Mouse (Mus musculus): ENCODE data around the gene Asxl1. TPM values are rescaled to one million over a fixed set of nuclear protein-coding genes. Genes with fewer than 3 reads are reported as not detected.

Asxl1 gene
- polyA plus RNA-seq, 1 experiment from 2014 or later, result 7.4 TPM

DNA sequence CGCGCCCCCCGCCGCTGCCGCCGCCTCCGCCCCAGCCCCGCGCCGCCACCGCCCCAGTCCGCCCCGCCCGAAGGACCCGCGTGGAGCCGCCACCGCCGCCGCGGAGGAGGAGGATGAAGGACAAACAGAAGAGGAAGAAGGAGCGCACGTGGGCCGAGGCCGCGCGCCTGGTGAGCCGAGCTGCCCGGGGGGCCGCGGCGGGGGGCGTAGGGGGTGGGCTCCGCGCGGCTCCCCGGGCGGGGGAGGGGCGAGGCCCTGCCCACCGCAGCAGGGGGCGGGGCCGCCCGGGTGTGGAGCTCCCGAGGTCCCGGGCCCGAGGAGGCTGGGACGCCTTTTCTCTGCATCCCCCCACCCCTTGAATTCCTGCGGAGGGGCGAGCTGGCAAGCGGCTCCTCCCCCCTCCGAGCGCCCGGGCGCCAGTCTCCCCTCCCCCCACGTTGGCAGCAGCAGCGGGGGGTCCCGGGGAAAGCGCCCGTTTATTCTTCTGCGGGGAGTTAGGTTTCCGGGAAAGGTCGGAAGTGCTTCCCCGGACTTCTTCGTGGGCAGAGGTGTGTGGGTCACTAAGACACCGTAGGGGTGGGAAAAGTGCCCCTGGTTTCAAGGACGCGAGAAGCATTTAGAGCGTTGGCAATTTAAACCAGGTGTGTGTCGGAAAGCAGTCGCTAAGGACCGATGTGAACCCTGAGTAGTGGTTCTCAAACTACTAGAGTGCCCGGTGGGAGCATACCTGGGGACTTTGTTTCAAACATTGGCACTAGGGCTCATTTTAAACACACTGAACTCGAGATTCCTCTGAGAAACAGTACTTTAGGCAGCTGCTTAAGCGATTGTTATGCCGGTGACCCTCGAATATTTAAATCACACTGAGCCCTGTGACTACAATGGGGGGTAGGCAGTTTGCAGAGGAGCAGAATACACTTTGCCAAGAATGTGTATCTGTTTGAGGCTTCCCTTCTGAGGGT lies 873 bp downstream of the Asxl1 start:
- Histone ChIP-seq H3K4me1 (replicated peaks; ENCODE audit: control insufficient read depth, insufficient read depth, low read length) (peaks cover 16% of the 10 kb centered on the region), H3K9me3 (ENCODE audit: control insufficient read depth) (no peaks in the 10 kb centered on the region), H3K4me2 (replicated peaks; ENCODE audit: low read depth) (peak overlapping the region; percentile 85), H3K4me3 (ENCODE audit: low read depth, low read length) (peak overlapping the region; percentile 97), H3K36me3 (ENCODE audit: control insufficient read depth, insufficient read depth) (no peaks in the 10 kb centered on the region), H3K27ac (ENCODE audit: low read depth, low read length) (peak overlapping the region; percentile 98), H3K9ac (ENCODE audit: low read depth, low read length) (peak overlapping the region; percentile 93), H3K27me3 (replicated peaks; ENCODE audit: control insufficient read depth, insufficient read depth, low read length) (no peaks in the 10 kb centered on the region)
- under 1% methylated on average over 31 of the region's 76 CpGs for WGBS
- peak; percentile 9; the same call in 1 of the 2 replicates for ATAC-seq
- no peak for TF ChIP-seq CTCF (IDR thresholded peaks at IDR 0.05; ENCODE audit: low read depth)

DNA sequence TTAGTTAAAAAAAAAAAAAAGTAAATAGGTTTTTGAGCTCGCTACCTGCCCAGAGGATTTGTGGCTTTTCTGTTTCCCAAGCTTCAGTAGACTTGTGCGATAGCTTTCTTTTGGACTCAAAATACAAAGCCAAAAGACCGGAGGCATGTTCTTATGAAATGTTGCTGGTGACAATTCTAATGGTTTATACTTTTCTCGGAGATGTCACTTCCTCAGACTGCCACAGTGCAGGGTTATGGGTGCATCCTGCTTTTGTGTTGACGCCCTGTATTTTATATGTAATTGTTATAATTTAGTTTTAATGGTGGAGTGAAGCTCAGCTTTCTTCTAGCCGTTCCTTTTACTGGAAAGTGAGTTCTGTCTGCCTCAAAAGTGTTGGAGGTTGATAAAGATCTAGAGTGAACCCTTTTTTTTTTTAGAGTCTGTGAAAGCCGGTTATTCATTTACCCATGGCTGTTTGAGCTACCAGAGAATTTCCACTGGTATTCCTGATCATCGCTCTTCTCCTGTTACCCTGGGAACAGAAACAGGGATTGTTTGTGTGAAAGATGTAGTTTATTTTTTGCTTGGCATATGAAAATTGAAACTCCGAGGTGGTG lies 1.7 kb downstream of the Asxl1 start:
- no peak for ATAC-seq
- peak overlapping the region; percentile 98 for H3K27ac ChIP-seq (ENCODE audit: low read depth, low read length)
- H3K4me1 ChIP-seq (replicated peaks; ENCODE audit: control insufficient read depth, insufficient read depth, low read length), result peaks cover 16% of the 10 kb centered on the region
- H3K27me3 ChIP-seq (replicated peaks; ENCODE audit: control insufficient read depth, insufficient read depth, low read length), result no peaks in the 10 kb centered on the region
- no peak for TF ChIP-seq CTCF (IDR thresholded peaks at IDR 0.05; ENCODE audit: low read depth)
- peak overlapping the region; percentile 97 for H3K4me3 ChIP-seq (ENCODE audit: low read depth, low read length)
- under 1% methylated on average over 9 of the region's 9 CpGs for WGBS
- no peaks in the 10 kb centered on the region for H3K36me3 ChIP-seq (ENCODE audit: control insufficient read depth, insufficient read depth)
- no peaks in the 10 kb centered on the region for H3K9me3 ChIP-seq (ENCODE audit: control insufficient read depth)
- peak overlapping the region; percentile 93 for H3K9ac ChIP-seq (ENCODE audit: low read depth, low read length)
- H3K4me2 ChIP-seq (replicated peaks; ENCODE audit: low read depth), result peak overlapping the region; percentile 85

DNA sequence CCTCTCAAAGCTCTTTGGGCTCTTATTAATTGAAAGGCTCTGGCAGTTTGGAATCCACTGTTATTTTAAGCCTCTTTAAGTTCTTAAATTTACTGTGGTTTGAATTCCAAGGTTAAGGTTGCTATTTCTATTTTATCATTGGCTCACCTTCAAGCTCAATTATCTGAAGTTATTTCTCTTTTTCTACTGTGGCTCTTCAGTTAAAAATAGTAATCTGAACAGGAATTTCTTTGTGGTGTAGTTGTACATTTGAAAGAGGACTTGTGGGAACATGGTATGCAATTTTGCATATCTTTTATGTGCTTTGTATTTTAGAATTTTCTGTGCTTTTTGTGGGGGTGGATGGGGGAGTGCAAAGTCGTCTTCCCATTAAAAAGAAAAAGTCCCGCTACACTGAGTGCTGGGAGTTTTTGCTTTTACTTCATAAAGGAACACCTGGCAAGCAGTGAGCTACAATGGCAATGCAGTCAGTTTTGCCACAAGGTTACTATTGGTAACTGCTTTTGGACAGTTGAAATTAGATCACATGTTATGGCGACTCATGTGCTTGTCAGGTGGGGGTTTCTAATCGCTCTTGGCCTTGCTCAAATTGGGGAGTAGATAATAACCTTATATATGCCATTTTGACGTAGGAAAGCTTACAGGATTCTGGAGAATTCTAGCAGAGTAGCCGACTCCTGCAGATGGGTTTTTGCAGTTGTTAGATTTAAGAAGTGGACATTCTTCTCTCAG lies 2.6 kb downstream of the Asxl1 start:
- H3K4me3 ChIP-seq (ENCODE audit: low read depth, low read length), result no peak overlapping the region
- no peak for ATAC-seq
- no peaks in the 10 kb centered on the region for H3K27me3 ChIP-seq (replicated peaks; ENCODE audit: control insufficient read depth, insufficient read depth, low read length)
- H3K9me3 ChIP-seq (ENCODE audit: control insufficient read depth), result no peaks in the 10 kb centered on the region
- WGBS, result 39% methylated on average over 6 of the region's 6 CpGs
- H3K27ac ChIP-seq (ENCODE audit: low read depth, low read length), result no peak overlapping the region
- peak overlapping the region; percentile 85 for H3K4me2 ChIP-seq (replicated peaks; ENCODE audit: low read depth)
- TF ChIP-seq CTCF (IDR thresholded peaks at IDR 0.05; ENCODE audit: low read depth), result no peak
- peaks cover 16% of the 10 kb centered on the region for H3K4me1 ChIP-seq (replicated peaks; ENCODE audit: control insufficient read depth, insufficient read depth, low read length)
- H3K9ac ChIP-seq (ENCODE audit: low read depth, low read length), result no peak overlapping the region
- peaks cover 6% of the 10 kb centered on the region; the same call in 1 of the 2 replicates for H3K36me3 ChIP-seq (ENCODE audit: control insufficient read depth, insufficient read depth)

DNA sequence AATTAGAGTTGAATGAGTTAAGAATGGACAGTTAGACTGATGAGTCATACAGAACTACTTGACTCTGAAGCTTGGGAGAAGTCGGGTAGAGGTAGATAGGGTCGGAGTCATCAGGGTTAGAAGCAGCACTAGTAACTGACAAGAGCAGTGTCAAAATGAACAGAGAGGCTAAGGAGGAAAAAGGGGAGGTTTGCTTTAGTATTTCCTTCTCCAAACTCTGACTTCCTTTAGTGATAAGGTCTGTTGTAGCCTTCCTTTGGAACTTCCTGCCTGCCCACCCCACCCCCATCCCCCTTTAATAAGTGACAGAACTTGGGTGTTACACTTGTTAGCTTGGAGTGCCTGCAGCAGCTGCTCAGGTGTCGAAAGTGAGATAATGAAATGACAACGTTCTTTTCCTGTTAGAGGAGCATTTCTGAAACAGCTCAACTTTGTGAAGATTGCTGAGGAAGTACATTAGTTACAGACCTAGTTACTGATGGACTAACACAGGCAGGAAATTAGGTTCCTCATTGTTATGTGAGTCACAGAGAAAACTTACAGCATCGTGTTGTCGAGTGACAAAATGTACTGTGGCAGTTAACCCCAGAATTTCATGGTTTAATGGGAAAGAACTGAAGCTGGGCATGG lies 5.0 kb downstream of the Asxl1 start:
- peaks cover 21% of the 10 kb centered on the region for H3K36me3 ChIP-seq (ENCODE audit: control insufficient read depth, insufficient read depth)
- peak overlapping the region; percentile 27; the same call in 1 of the 2 replicates for H3K4me2 ChIP-seq (replicated peaks; ENCODE audit: low read depth)
- H3K4me3 ChIP-seq (ENCODE audit: low read depth, low read length), result no peak overlapping the region
- no peaks in the 10 kb centered on the region for H3K9me3 ChIP-seq (ENCODE audit: control insufficient read depth)
- peak overlapping the region; percentile 74 for H3K27ac ChIP-seq (ENCODE audit: low read depth, low read length)
- 9% methylated on average over 6 of the region's 6 CpGs for whole genome bisulfite sequencing
- no peak for TF ChIP-seq CTCF (IDR thresholded peaks at IDR 0.05; ENCODE audit: low read depth)
- ATAC-seq, result peak; percentile 68
- H3K27me3 ChIP-seq (replicated peaks; ENCODE audit: control insufficient read depth, insufficient read depth, low read length), result no peaks in the 10 kb centered on the region
- H3K4me1 ChIP-seq (replicated peaks; ENCODE audit: control insufficient read depth, insufficient read depth, low read length), result peaks cover 7% of the 10 kb centered on the region
- no peak overlapping the region for H3K9ac ChIP-seq (ENCODE audit: low read depth, low read length)

DNA sequence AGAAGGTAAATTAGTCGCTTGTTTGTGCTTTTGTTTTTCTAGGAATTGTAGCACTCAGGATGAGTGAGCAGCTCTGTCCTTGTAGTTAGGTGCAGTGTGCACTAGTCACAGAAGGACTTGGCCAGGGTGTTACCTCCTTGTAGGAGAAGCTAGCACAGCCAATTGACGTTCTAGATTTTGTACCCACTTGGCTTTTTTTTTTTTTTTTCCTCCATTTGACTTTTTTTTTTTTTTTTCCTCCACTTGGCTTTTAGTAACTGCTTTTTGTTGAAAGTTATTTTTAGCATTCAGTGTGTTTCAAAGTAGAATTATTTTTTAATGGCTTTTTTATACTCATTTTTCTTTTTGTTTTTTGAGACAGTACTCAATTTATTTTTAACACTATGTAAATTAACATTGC lies 9.0 kb downstream of the Asxl1 start:
- no peak for TF ChIP-seq CTCF (IDR thresholded peaks at IDR 0.05; ENCODE audit: low read depth)
- Histone ChIP-seq H3K27ac (ENCODE audit: low read depth, low read length) (no peak overlapping the region), H3K4me2 (replicated peaks; ENCODE audit: low read depth) (no peak overlapping the region), H3K9me3 (ENCODE audit: control insufficient read depth) (no peaks in the 10 kb centered on the region), H3K36me3 (ENCODE audit: control insufficient read depth, insufficient read depth) (peaks cover 51% of the 10 kb centered on the region), H3K4me3 (ENCODE audit: low read depth, low read length) (no peak overlapping the region), H3K27me3 (replicated peaks; ENCODE audit: control insufficient read depth, insufficient read depth, low read length) (no peaks in the 10 kb centered on the region), H3K4me1 (replicated peaks; ENCODE audit: control insufficient read depth, insufficient read depth, low read length) (peaks cover 7% of the 10 kb centered on the region), H3K9ac (ENCODE audit: low read depth, low read length) (no peak overlapping the region)
- no peak for ATAC-seq
- WGBS, result 88% methylated on average over 2 of the region's 2 CpGs

All from intestine, postnatal 0 days (tissue).